Mouse (Mus musculus): Measurements from ENCODE around the gene Cyp2c67. TPM values are rescaled to one million over a fixed set of nuclear protein-coding genes. Genes with fewer than 3 reads are reported as not detected.
"Not testable (repeated sequence)": the region's sequence is repeated elsewhere in the genome, so short reads cannot be mapped to it uniquely, and the experiment has no call there.

The Cyp2c67 gene
- not detected in 2 replicates for total RNA-seq (2014; fragmentation: Nextera tagmentation)
- total RNA-seq (2017) = not detected in 2 replicates

DNA sequence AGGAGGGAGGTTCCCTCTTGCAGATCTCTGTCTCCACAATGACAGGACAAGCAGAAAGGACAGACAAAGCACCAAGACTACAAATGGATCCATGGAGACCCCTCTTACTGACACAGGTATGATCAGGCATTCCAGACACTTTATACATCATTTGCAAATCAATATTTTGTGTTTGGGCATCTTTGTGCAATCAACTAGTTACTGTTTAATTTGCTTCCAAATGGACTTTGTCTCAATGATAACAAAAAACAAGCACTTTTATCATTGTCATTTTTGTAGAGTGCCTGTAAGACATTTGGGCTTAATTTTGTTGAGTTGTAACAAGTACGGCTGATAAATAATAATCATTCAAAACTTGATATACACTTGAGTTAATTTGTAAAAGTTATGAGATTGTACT is at the start of gene Cyp2c67:
Gene Cyp2c67 (minus strand): TSS at position 114 of the 400 bp plus-strand sequence.
- ATAC-seq (replicated peaks; ENCODE audit: poor library complexity, severe bottlenecking) = no peak

DNA sequence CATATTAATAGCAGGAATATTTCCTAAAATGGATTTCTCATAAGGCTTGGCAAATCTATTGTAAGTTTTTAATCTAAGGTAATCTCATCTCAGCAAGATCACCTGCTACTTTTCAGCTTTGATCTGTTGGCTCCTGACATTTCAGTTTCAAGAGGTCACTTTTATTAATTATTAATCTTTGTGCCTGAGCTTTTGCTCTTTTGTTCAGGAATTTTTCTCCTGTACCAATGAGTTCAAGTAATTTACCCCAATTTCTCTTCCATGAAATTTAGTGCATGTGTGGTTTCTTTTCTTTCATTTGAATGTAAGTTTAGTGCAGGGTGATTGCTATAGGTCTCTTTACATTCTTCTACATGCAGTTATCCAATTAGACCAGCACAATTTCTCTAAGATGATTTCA is 16.8 kb upstream of the Cyp2c67 start:
- ATAC-seq (replicated peaks; ENCODE audit: poor library complexity, severe bottlenecking) = not testable (repeated sequence)

DNA sequence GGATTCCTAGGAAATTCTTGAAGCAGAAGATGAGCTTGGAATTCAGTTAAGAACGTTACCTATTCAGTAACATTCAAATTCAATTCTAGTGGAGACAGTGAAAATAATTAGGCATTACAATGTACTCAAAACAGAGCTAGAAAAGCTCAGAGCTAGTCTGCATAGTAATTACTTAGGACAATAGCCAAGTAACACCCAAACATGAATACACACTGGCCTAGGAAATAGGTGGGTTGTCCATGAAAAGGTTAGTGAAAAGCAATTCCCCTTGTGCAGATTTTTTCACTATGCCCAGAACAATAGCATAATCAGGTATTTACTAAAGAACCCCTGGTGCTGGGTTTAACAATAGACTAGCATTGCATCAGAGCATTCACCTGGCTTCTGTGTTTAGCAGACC is 3.5 kb upstream of the Cyp2c67 start:
- no peak for ATAC-seq (replicated peaks; ENCODE audit: poor library complexity, severe bottlenecking)

DNA sequence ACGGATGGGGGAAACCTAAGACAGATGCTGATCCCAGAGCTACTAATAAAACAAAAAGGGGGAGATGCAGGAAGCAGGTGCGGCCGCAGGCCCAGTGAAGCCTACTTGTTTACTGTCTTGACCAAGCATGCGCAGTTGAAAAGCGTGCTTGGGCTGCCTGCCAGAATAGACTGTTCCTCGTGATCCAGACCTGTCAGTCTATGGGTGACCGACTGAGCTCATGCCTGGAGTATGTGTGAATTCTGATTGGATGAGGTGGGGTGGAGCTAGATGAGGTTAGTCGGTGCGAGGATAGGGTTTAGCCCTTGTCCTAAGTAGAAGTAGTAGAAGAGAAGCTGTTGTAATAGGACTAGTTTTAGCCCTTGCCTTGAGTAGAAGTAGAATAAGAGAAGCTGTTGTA is 1.3 kb downstream of the Cyp2c67 start:
- no peak for ATAC-seq (replicated peaks; ENCODE audit: poor library complexity, severe bottlenecking)

DNA sequence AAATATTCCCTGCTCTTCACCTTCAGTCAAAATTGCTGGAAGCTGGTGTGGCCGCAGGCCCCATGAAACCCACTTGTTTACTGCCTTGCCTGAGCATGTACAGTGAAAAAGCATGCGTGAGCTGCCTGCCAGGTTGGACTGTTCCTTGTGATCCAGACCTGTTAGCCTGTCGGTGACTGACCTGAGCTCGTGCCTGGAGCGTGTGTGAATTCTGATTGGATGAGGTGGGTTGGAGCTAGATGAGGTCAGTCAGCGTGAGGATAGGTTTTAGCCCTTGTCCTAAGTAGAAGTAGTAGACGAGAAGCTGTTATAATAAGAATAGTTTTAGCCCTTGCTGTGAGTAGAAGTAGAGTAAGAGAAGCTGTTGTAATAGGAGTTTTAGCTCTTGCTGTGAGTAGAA is 4.3 kb downstream of the Cyp2c67 start:
- ATAC-seq (replicated peaks; ENCODE audit: poor library complexity, severe bottlenecking) = not testable (repeated sequence)

Other genes starting within 250 kb of the Cyp2c67 start
- not detected in 2 replicates for gene Cyp2c38, start 186.0 kb downstream of the Cyp2c67 start, total RNA-seq (2014; fragmentation: Nextera tagmentation)
- gene Cyp2c38, start 186.0 kb downstream of the Cyp2c67 start, total RNA-seq (2017) = not detected in 2 replicates
- gene Cyp2c39, start 138.2 kb downstream of the Cyp2c67 start, total RNA-seq (2014; fragmentation: Nextera tagmentation) = not detected in 2 replicates
- not detected in 2 replicates for gene Cyp2c39, start 138.2 kb downstream of the Cyp2c67 start, total RNA-seq (2017)
- not detected in 2 replicates for gene Cyp2c68, start 92.0 kb upstream of the Cyp2c67 start, total RNA-seq (2014; fragmentation: Nextera tagmentation)
- not detected in 2 replicates for gene Cyp2c68, start 92.0 kb upstream of the Cyp2c67 start, total RNA-seq (2017)
- gene Cyp2c40, start 163.8 kb upstream of the Cyp2c67 start, total RNA-seq (2014; fragmentation: Nextera tagmentation) = not detected in 2 replicates
- gene Cyp2c40, start 163.8 kb upstream of the Cyp2c67 start, total RNA-seq (2017) = not detected in 2 replicates
- not detected in 2 replicates for gene Cyp2c69, start 237.7 kb upstream of the Cyp2c67 start, total RNA-seq (2014; fragmentation: Nextera tagmentation)
- not detected in 2 replicates for gene Cyp2c69, start 237.7 kb upstream of the Cyp2c67 start, total RNA-seq (2017)

Measured in granulocyte monocyte progenitor cell, adult 5-6 weeks (primary cell).